Mouse (Mus musculus) liver, postnatal 0 days (tissue): ENCODE data around the gene Fgr. TPM values are rescaled to one million over a fixed set of nuclear protein-coding genes. Genes with fewer than 3 reads are reported as not detected.
A peak's percentile ranks its signal among the peaks of the same experiment; 100 is the strongest.

Experiments used
- ATAC-seq: fragments of 200-750 bp; cut with Nextera tagmentation; 2 replicates; pipeline ENCODE4 v1.8.0; 2017; ENCODE audit warnings: mild to moderate bottlenecking, moderate library complexity
- DNase-seq: peaks from one replicate; pipeline ENCODE4 v3.0.0-alpha.2; 2016
- H3K27ac ChIP-seq: fragments of 300-500 bp; sonication (generic); 2 replicates; pipeline ENCODE4 v1.5.1; 2014; ENCODE audit warnings: antibody characterized with exemption, moderate library complexity, mild to moderate bottlenecking, low read depth
- H3K27me3 ChIP-seq: fragments of 300-500 bp; sonication (generic); 2 replicates; pipeline ENCODE4 v1.6.1; 2014; ENCODE audit warnings: low read length, control low read depth, mixed read lengths; ENCODE audit not compliant: insufficient read depth
- H3K36me3 ChIP-seq: fragments of 300-500 bp; sonication (generic); replicated peaks from 2 replicates; pipeline ENCODE4 v1.6.1; 2014; ENCODE audit warnings: mild to moderate bottlenecking, control low read depth, low read length, moderate library complexity, mixed read lengths; ENCODE audit not compliant: insufficient read depth
- H3K4me1 ChIP-seq: fragments of 300-500 bp; sonication (generic); 2 replicates; pipeline ENCODE4 v1.6.1; 2014; ENCODE audit warnings: antibody characterized with exemption, mild to moderate bottlenecking, control low read depth; ENCODE audit not compliant: insufficient read depth
- H3K4me2 ChIP-seq: fragments of 300-500 bp; sonication (generic); 2 replicates; pipeline ENCODE4 v1.6.1; 2014; ENCODE audit warnings: low read depth, mild to moderate bottlenecking, low read length, moderate library complexity, mixed read lengths
- H3K4me3 ChIP-seq: fragments of 300-500 bp; sonication (generic); 2 replicates; pipeline ENCODE4 v1.5.1; 2014; ENCODE audit warnings: low read depth, low read length
- H3K9ac ChIP-seq: fragments of 300-500 bp; sonication (generic); replicated peaks from 2 replicates; pipeline ENCODE4 v1.6.1; 2014; ENCODE audit warnings: mild to moderate bottlenecking, moderate library complexity
- H3K9me3 ChIP-seq: fragments of 300-500 bp; sonication (generic); 2 replicates; pipeline ENCODE4 v1.6.1; 2016; ENCODE audit warnings: mild to moderate bottlenecking, control low read depth, low read length, mixed read lengths
- CTCF ChIP-seq: sonication (generic); IDR thresholded peaks from 2 replicates; pipeline ENCODE4 v1.5.1; 2016; ENCODE audit warnings: antibody characterized with exemption, low read depth
- EP300 ChIP-seq: IDR thresholded peaks from 2 replicates; pipeline ENCODE4 v1.6.1; 2016; ENCODE audit warnings: antibody characterized with exemption, low read depth, mild to moderate bottlenecking
- WGBS: fragments of 180-500 bp; shearing (Covaris S2); extraction: QIAGEN DNeasy Blood & Tissue Kit; methylation state at CpG from one replicate; pipeline ENCODE4 v1.1.7; 2014; ENCODE audit not compliant: insufficient replicate concordance; 5-methylcytosine and 5-hydroxymethylcytosine counted together
- polyA plus RNA-seq: library from polyadenylated mRNA; unstranded; fragments of >200 nt; fragmentation: Nextera tagmentation; extraction: Ambion mirVana; gene quantifications from 2 replicates; pipeline ENCODE4 v1.2.1, GENCODE M21; 2015

The Fgr gene
- polyA plus RNA-seq, 1 experiment from 2014 or later, result 4.0 TPM

GRCm38 (mm10) chr4:133034478-133034877, 60.6 kb downstream of the Fgr start:
- Histone ChIP-seq H3K4me3 (no peak overlapping the region), H3K4me1 (peaks cover 12% of the 10 kb centered on the region), H3K27ac (no peak overlapping the region), H3K4me2 (no peak overlapping the region), H3K9ac (no peak overlapping the region), H3K36me3 (no peaks in the 10 kb centered on the region), H3K9me3 (no peaks in the 10 kb centered on the region), H3K27me3 (peaks cover 27% of the 10 kb centered on the region)
- TF ChIP-seq CTCF (no peak), EP300 (no peak)
- WGBS, result 74% methylated on average over 10 of the region's 10 CpGs
- ATAC-seq (no peak), DNase-seq (no peak)

GRCm38 (mm10) chr4:133035446-133035845, 61.6 kb downstream of the Fgr start:
- Histone ChIP-seq H3K9ac (no peak overlapping the region), H3K9me3 (no peaks in the 10 kb centered on the region), H3K4me1 (peaks cover 14% of the 10 kb centered on the region), H3K4me2 (no peak overlapping the region), H3K36me3 (no peaks in the 10 kb centered on the region), H3K27me3 (peaks cover 35% of the 10 kb centered on the region), H3K4me3 (no peak overlapping the region), H3K27ac (no peak overlapping the region)
- TF ChIP-seq CTCF (no peak), EP300 (no peak)
- ATAC-seq (no peak), DNase-seq (no peak)
- WGBS, result 89% methylated on average over 1 of the region's 1 CpGs

GRCm38 (mm10) chr4:133035946-133036345, 62.1 kb downstream of the Fgr start:
- Histone ChIP-seq H3K36me3 (no peaks in the 10 kb centered on the region), H3K9me3 (no peaks in the 10 kb centered on the region), H3K9ac (no peak overlapping the region), H3K4me1 (peaks cover 14% of the 10 kb centered on the region), H3K4me2 (no peak overlapping the region), H3K27me3 (peaks cover 40% of the 10 kb centered on the region), H3K4me3 (no peak overlapping the region), H3K27ac (no peak overlapping the region)
- DNase-seq (no peak), ATAC-seq (no peak)
- no peak for TF ChIP-seq EP300
- TF ChIP-seq CTCF, result no peak
- WGBS, result 77% methylated on average over 3 of the region's 3 CpGs

GRCm38 (mm10) chr4:133037293-133037692, 63.4 kb downstream of the Fgr start:
- ATAC-seq, result no peak
- no peaks in the 10 kb centered on the region for H3K9me3 ChIP-seq
- DNase-seq, result no peak
- no peak overlapping the region for H3K9ac ChIP-seq
- peaks cover 40% of the 10 kb centered on the region for H3K27me3 ChIP-seq
- whole genome bisulfite sequencing, result 71% methylated on average over 9 of the region's 9 CpGs
- H3K4me2 ChIP-seq, result no peak overlapping the region
- H3K4me3 ChIP-seq, result no peak overlapping the region
- no peak for TF ChIP-seq CTCF
- TF ChIP-seq EP300, result no peak
- no peaks in the 10 kb centered on the region for H3K36me3 ChIP-seq
- no peak overlapping the region for H3K27ac ChIP-seq
- peaks cover 19% of the 10 kb centered on the region for H3K4me1 ChIP-seq

- Histone ChIP-seq H3K9ac (no peak overlapping the region), H3K36me3 (no peaks in the 10 kb centered on the region), H3K27me3 (peaks cover 40% of the 10 kb centered on the region), H3K27ac (no peak overlapping the region), H3K4me1 (peaks cover 23% of the 10 kb centered on the region), H3K4me2 (peak overlapping the region; percentile 98), H3K4me3 (no peak overlapping the region), H3K9me3 (no peaks in the 10 kb centered on the region)
- no peak for DNase-seq
- 58% methylated on average over 6 of the region's 6 CpGs for WGBS
- TF ChIP-seq CTCF (no peak), EP300 (no peak)
- no peak for ATAC-seq
These were observed 63.9 kb downstream of the Fgr start for GRCm38 (mm10) chr4:133037798-133038197.

GRCm38 (mm10) chr4:133038521-133039115, 64.7 kb downstream of the Fgr start:
- Histone ChIP-seq H3K4me3 (peak overlapping the region; percentile 64), H3K4me1 (peaks cover 30% of the 10 kb centered on the region), H3K36me3 (no peaks in the 10 kb centered on the region), H3K9me3 (no peaks in the 10 kb centered on the region), H3K27ac (peak overlapping the region; percentile 39; the same call in 1 of the 2 replicates), H3K27me3 (peaks cover 40% of the 10 kb centered on the region), H3K9ac (peak overlapping the region; percentile 63), H3K4me2 (peak overlapping the region; percentile 98)
- 1% methylated on average over 38 of the region's 76 CpGs for WGBS
- ATAC-seq, result peak; percentile 53; the same call in 1 of the 2 replicates
- TF ChIP-seq CTCF, result 0 out of 2 replicates have a peak, but pooled peaks have one; percentile 4
- TF ChIP-seq EP300, result no peak
- DNase-seq, result peak; percentile 57
